Mouse (Mus musculus) midbrain, embryonic 13.5 days (tissue): Measurements from ENCODE around the gene Xbp1. TPM values are rescaled to one million over a fixed set of nuclear protein-coding genes. Genes with fewer than 3 reads are reported as not detected.

Experiments
- ATAC-seq: fragments of 200-750 bp; cut with Nextera tagmentation; 2 replicates; pipeline ENCODE4 v1.8.0; 2017; ENCODE audit warnings: mild to moderate bottlenecking, moderate TSS enrichment, moderate library complexity
- H3K27ac ChIP-seq: fragments of 300-500 bp; sonication (generic); 2 replicates; pipeline ENCODE4 v1.5.1; 2015; ENCODE audit warnings: inconsistent platforms, mild to moderate bottlenecking, moderate library complexity
- H3K27me3 ChIP-seq: fragments of 300-500 bp; sonication (generic); 2 replicates; pipeline ENCODE4 v1.6.1; 2015; ENCODE audit warnings: mild to moderate bottlenecking, inconsistent platforms
- H3K36me3 ChIP-seq: fragments of 300-500 bp; sonication (generic); 2 replicates; pipeline ENCODE4 v1.6.1; 2015; ENCODE audit warnings: mild to moderate bottlenecking, inconsistent platforms
- H3K4me1 ChIP-seq: fragments of 300-500 bp; sonication (generic); replicated peaks from 2 replicates; pipeline ENCODE4 v1.6.1; 2015; ENCODE audit warnings: inconsistent platforms
- H3K4me2 ChIP-seq: fragments of 300-500 bp; sonication (generic); replicated peaks from 2 replicates; pipeline ENCODE4 v1.6.1; 2015; ENCODE audit warnings: moderate library complexity, mild to moderate bottlenecking, inconsistent platforms
- H3K4me3 ChIP-seq: fragments of 300-500 bp; sonication (generic); replicated peaks from 2 replicates; pipeline ENCODE4 v1.5.1; 2015; ENCODE audit warnings: mild to moderate bottlenecking, inconsistent platforms
- H3K9ac ChIP-seq: fragments of 300-500 bp; sonication (generic); replicated peaks from 2 replicates; pipeline ENCODE4 v1.6.1; 2015; ENCODE audit warnings: mild to moderate bottlenecking, inconsistent platforms
- H3K9me3 ChIP-seq: fragments of 300-500 bp; sonication (generic); 2 replicates; pipeline ENCODE4 v1.6.1; 2016; ENCODE audit warnings: mild to moderate bottlenecking, inconsistent platforms
- WGBS: fragments of 180-500 bp; shearing (Covaris S2); methylation state at CpG from one replicate; pipeline ENCODE4 v1.1.7; 2015; 5-methylcytosine and 5-hydroxymethylcytosine counted together
- polyA plus RNA-seq: library from polyadenylated mRNA; unstranded; fragments of >200 nt; fragmentation: Nextera tagmentation; extraction: Ambion mirVana; gene quantifications from 2 replicates; pipeline ENCODE4 v1.2.1, GENCODE M21; 2015

Gene Xbp1
- polyA plus RNA-seq, 1 experiment from 2014 or later = 118 TPM

- Histone ChIP-seq H3K27me3 (no peaks in the 10 kb centered on the region), H3K9me3 (no peaks in the 10 kb centered on the region), H3K9ac (no peak overlapping the region), H3K4me1 (no peaks in the 10 kb centered on the region), H3K4me2 (no peak overlapping the region), H3K36me3 (no peaks in the 10 kb centered on the region), H3K27ac (no peak overlapping the region), H3K4me3 (no peak overlapping the region)
- 53% methylated on average over 2 of the region's 2 CpGs for WGBS
- ATAC-seq = no peak
Measured at GRCm38 (mm10) chr11:5493869-5494268, 26.6 kb upstream of the Xbp1 start.

GRCm38 (mm10) chr11:5495286-5495832 is 25.1 kb upstream of the Xbp1 start:
- 55% methylated on average over 12 of the region's 12 CpGs for WGBS

GRCm38 (mm10) chr11:5495906-5496305 is 24.6 kb upstream of the Xbp1 start:
- Histone ChIP-seq H3K9me3 (no peaks in the 10 kb centered on the region), H3K27me3 (no peaks in the 10 kb centered on the region), H3K4me3 (no peak overlapping the region), H3K4me2 (no peak overlapping the region), H3K36me3 (no peaks in the 10 kb centered on the region), H3K4me1 (no peaks in the 10 kb centered on the region), H3K9ac (no peak overlapping the region), H3K27ac (no peak overlapping the region)
- 84% methylated on average over 5 of the region's 5 CpGs for WGBS
- ATAC-seq = no peak

More at GRCm38 (mm10) chr11:5495286-5495832, 25.1 kb upstream of the Xbp1 start:
- H3K27me3 ChIP-seq = no peaks in the 10 kb centered on the region
- no peak overlapping the region for H3K27ac ChIP-seq
- ATAC-seq = no peak
- no peak overlapping the region for H3K9ac ChIP-seq
- H3K9me3 ChIP-seq = no peaks in the 10 kb centered on the region
- H3K4me1 ChIP-seq = no peaks in the 10 kb centered on the region
- no peak overlapping the region for H3K4me2 ChIP-seq
- H3K36me3 ChIP-seq = no peaks in the 10 kb centered on the region
- H3K4me3 ChIP-seq = no peak overlapping the region

- ATAC-seq = no peak
- Histone ChIP-seq H3K4me3 (no peak overlapping the region), H3K4me1 (no peaks in the 10 kb centered on the region), H3K36me3 (no peaks in the 10 kb centered on the region), H3K4me2 (no peak overlapping the region), H3K9ac (no peak overlapping the region), H3K9me3 (no peaks in the 10 kb centered on the region), H3K27ac (no peak overlapping the region), H3K27me3 (no peaks in the 10 kb centered on the region)
- WGBS = 94% methylated on average over 13 of the region's 13 CpGs
Measured at GRCm38 (mm10) chr11:5496559-5497248, 23.8 kb upstream of the Xbp1 start.

GRCm38 (mm10) chr11:5498422-5498821 is 22.0 kb upstream of the Xbp1 start:
- no peak overlapping the region for H3K4me3 ChIP-seq
- no peaks in the 10 kb centered on the region for H3K9me3 ChIP-seq
- H3K36me3 ChIP-seq = no peaks in the 10 kb centered on the region
- H3K4me1 ChIP-seq = no peaks in the 10 kb centered on the region
- no peak for ATAC-seq
- WGBS = 82% methylated on average over 9 of the region's 9 CpGs
- H3K4me2 ChIP-seq = no peak overlapping the region
- no peak overlapping the region for H3K9ac ChIP-seq
- no peak overlapping the region for H3K27ac ChIP-seq
- H3K27me3 ChIP-seq = no peaks in the 10 kb centered on the region

- WGBS = 82% methylated on average over 13 of the region's 13 CpGs
- no peak for ATAC-seq
- Histone ChIP-seq H3K36me3 (no peaks in the 10 kb centered on the region), H3K9ac (no peak overlapping the region), H3K4me1 (no peaks in the 10 kb centered on the region), H3K9me3 (no peaks in the 10 kb centered on the region), H3K27ac (no peak overlapping the region), H3K4me2 (no peak overlapping the region), H3K4me3 (no peak overlapping the region), H3K27me3 (no peaks in the 10 kb centered on the region)
Measured at GRCm38 (mm10) chr11:5498931-5499661, 21.4 kb upstream of the Xbp1 start.

GRCm38 (mm10) chr11:5499961-5500644 is 20.4 kb upstream of the Xbp1 start:
- Histone ChIP-seq H3K27me3 (no peaks in the 10 kb centered on the region), H3K27ac (no peak overlapping the region), H3K4me1 (no peaks in the 10 kb centered on the region), H3K9ac (no peak overlapping the region), H3K9me3 (no peaks in the 10 kb centered on the region), H3K4me3 (no peak overlapping the region), H3K36me3 (no peaks in the 10 kb centered on the region), H3K4me2 (no peak overlapping the region)
- 88% methylated on average over 11 of the region's 11 CpGs for WGBS
- no peak for ATAC-seq

GRCm38 (mm10) chr11:5500903-5501741 is 19.3 kb upstream of the Xbp1 start:
- H3K9me3 ChIP-seq = no peaks in the 10 kb centered on the region
- H3K4me1 ChIP-seq = no peaks in the 10 kb centered on the region
- no peak overlapping the region for H3K4me2 ChIP-seq
- ATAC-seq = no peak
- 79% methylated on average over 13 of the region's 13 CpGs for WGBS
- no peak overlapping the region for H3K4me3 ChIP-seq
- H3K36me3 ChIP-seq = no peaks in the 10 kb centered on the region
- no peak overlapping the region for H3K27ac ChIP-seq
- H3K27me3 ChIP-seq = no peaks in the 10 kb centered on the region
- no peak overlapping the region for H3K9ac ChIP-seq

GRCm38 (mm10) chr11:5502351-5503051 is 18.0 kb upstream of the Xbp1 start:
- Histone ChIP-seq H3K27me3 (no peaks in the 10 kb centered on the region), H3K9ac (no peak overlapping the region), H3K4me2 (no peak overlapping the region), H3K27ac (no peak overlapping the region), H3K9me3 (no peaks in the 10 kb centered on the region), H3K4me3 (no peak overlapping the region), H3K4me1 (no peaks in the 10 kb centered on the region), H3K36me3 (no peaks in the 10 kb centered on the region)
- ATAC-seq = no peak
- WGBS = 90% methylated on average over 10 of the region's 10 CpGs

GRCm38 (mm10) chr11:5505856-5506575 is 14.4 kb upstream of the Xbp1 start:
- H3K27ac ChIP-seq = no peak overlapping the region
- no peak for ATAC-seq
- no peaks in the 10 kb centered on the region for H3K9me3 ChIP-seq
- 38% methylated on average over 18 of the region's 18 CpGs for WGBS
- no peaks in the 10 kb centered on the region for H3K27me3 ChIP-seq
- no peak overlapping the region for H3K4me3 ChIP-seq
- no peaks in the 10 kb centered on the region for H3K36me3 ChIP-seq
- no peak overlapping the region for H3K9ac ChIP-seq
- H3K4me2 ChIP-seq = no peak overlapping the region
- H3K4me1 ChIP-seq = no peaks in the 10 kb centered on the region
